Mouse (Mus musculus): ENCODE measurements around the gene Tnrc6b.

DNA sequence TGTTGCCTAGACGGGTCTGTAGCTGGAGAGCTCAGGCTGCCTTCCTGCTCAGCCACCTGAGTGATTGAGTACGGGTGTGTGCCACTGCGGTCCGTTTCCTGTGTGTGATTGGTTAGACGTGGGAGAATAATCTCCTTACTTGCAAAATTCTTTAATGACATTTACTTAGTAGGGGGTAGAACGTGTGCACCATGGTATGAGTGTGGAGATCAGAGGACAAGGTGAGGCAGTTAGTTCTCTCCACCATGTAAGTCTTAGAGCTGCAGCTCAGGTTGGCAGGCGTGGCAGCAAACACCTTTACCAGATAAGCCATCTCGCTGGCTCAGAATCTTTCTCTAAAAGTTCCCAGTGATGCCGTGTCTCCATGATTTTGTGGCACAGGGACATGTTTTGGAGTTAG is 242.9 kb downstream of the Tnrc6b start:
- TF ChIP-seq GATA1 (IDR thresholded peaks at IDR 0.05; ENCODE audit: low read length): no peak
- no peak for TF ChIP-seq TAL1 (IDR thresholded peaks at IDR 0.05; ENCODE audit: low read length)

Data from erythroblast, embryonic 14.5 days (primary cell).